Mouse (Mus musculus) ES-E14 (cell line): Measurements from ENCODE around the gene Lrp1.
"Not testable (repeated sequence)": the region's sequence is repeated elsewhere in the genome, so short reads cannot be mapped to it uniquely, and the experiment has no call there.

Experiments
- CHD2 ChIP-seq: IDR thresholded peaks from 2 replicates; pipeline ENCODE4 v1.6.1; 2014; ENCODE audit warnings: mild to moderate bottlenecking, low read depth, low read length, inconsistent platforms
- ZNF384 ChIP-seq: IDR thresholded peaks from 2 replicates; pipeline ENCODE4 v1.6.1; 2012; ENCODE audit warnings: low read depth, low read length, inconsistent platforms

GRCm38 (mm10) chr10:127657617-127658016 lies 36.7 kb upstream of the Lrp1 start:
- not testable (repeated sequence) for TF ChIP-seq CHD2, ZNF384
